Mouse (Mus musculus) lung, postnatal 0 days (tissue): ENCODE measurements around the gene Klre1. TPM values are rescaled to one million over a fixed set of nuclear protein-coding genes. Genes with fewer than 3 reads are reported as not detected.
A peak's percentile ranks its signal among the peaks of the same experiment; 100 is the strongest.

Experiments
- ATAC-seq: fragments of 200-750 bp; cut with Nextera tagmentation; 2 replicates; pipeline ENCODE4 v1.8.0; 2017; ENCODE audit warnings: moderate library complexity
- DNase-seq: peaks from one replicate; pipeline ENCODE4 v3.0.0-alpha.2; 2016; ENCODE audit warnings: low spot score
- H3K27ac ChIP-seq: fragments of 300-500 bp; sonication (generic); 2 replicates; pipeline ENCODE4 v1.5.1; 2014; ENCODE audit warnings: antibody characterized with exemption, mild to moderate bottlenecking, low read length, mixed read lengths
- H3K27me3 ChIP-seq: fragments of 300-500 bp; sonication (generic); replicated peaks from 2 replicates; pipeline ENCODE4 v1.6.1; 2014; ENCODE audit warnings: low read length, mixed read lengths; ENCODE audit not compliant: insufficient read depth
- H3K36me3 ChIP-seq: fragments of 300-500 bp; sonication (generic); 2 replicates; pipeline ENCODE4 v1.6.1; 2014; ENCODE audit warnings: low read length, mixed read lengths; ENCODE audit not compliant: insufficient read depth
- H3K4me1 ChIP-seq: fragments of 300-500 bp; sonication (generic); 2 replicates; pipeline ENCODE4 v1.6.1; 2014; ENCODE audit warnings: antibody characterized with exemption, low read depth, low read length, mixed read lengths; ENCODE audit not compliant: insufficient read depth
- H3K4me2 ChIP-seq: fragments of 300-500 bp; sonication (generic); replicated peaks from 2 replicates; pipeline ENCODE4 v1.6.1; 2014; ENCODE audit warnings: low read depth, mild to moderate bottlenecking, low read length, moderate library complexity, mixed read lengths
- H3K4me3 ChIP-seq: fragments of 300-500 bp; sonication (generic); 2 replicates; pipeline ENCODE4 v1.5.1; 2014; ENCODE audit warnings: low read depth, low read length
- H3K9ac ChIP-seq: fragments of 300-500 bp; sonication (generic); replicated peaks from 2 replicates; pipeline ENCODE4 v1.6.1; 2014; ENCODE audit warnings: low read depth, mild to moderate bottlenecking
- H3K9me3 ChIP-seq: fragments of 300-500 bp; sonication (generic); 2 replicates; pipeline ENCODE4 v1.6.1; 2016; ENCODE audit warnings: low read length, mixed read lengths
- CTCF ChIP-seq: IDR thresholded peaks from 2 replicates; pipeline ENCODE4 v1.5.1; 2016; ENCODE audit warnings: antibody characterized with exemption, mild to moderate bottlenecking
- EP300 ChIP-seq: IDR thresholded peaks from 2 replicates; pipeline ENCODE4 v1.6.1; 2016; ENCODE audit warnings: antibody characterized with exemption, mild to moderate bottlenecking, control low read depth
- WGBS: fragments of 180-500 bp; shearing (Covaris S2); extraction: QIAGEN DNeasy Blood & Tissue Kit; methylation state at CpG from one replicate; pipeline ENCODE4 v1.1.7; 2014; 5-methylcytosine and 5-hydroxymethylcytosine counted together
- polyA plus RNA-seq: library from polyadenylated mRNA; unstranded; fragments of >200 nt; fragmentation: Nextera tagmentation; extraction: Ambion mirVana; gene quantifications from 2 replicates; pipeline ENCODE4 v1.2.1, GENCODE M21; 2015

Klre1 gene
- 0.08 and 0.29 TPM in 2 replicates for polyA plus RNA-seq

- H3K9me3 ChIP-seq: no peaks in the 10 kb centered on the region
- H3K4me3 ChIP-seq: no peak within 1 kb of the TSS
- H3K27ac ChIP-seq: no peak within 1 kb of the TSS
- TF ChIP-seq CTCF: no peak
- TF ChIP-seq EP300: no peak
- H3K36me3 ChIP-seq: no peaks in the 10 kb centered on the region
- H3K27me3 ChIP-seq: no peaks in the 10 kb centered on the region
- no peak within 1 kb of the TSS for H3K9ac ChIP-seq
- no peak within 1 kb of the TSS for H3K4me2 ChIP-seq
- ATAC-seq (no peak), DNase-seq (no peak)
- no peaks in the 10 kb centered on the region for H3K4me1 ChIP-seq
- WGBS: 91% methylated on average over 8 of the region's 8 CpGs
Observed at GRCm38 (mm10) chr6:129577605-129578004, at the start of gene Klre1. TSS of gene Klre1 (plus strand) at chr6:129577905.

GRCm38 (mm10) chr6:129529605-129530004 is 48.1 kb upstream of the Klre1 start:
- no peaks in the 10 kb centered on the region for H3K27me3 ChIP-seq
- H3K9me3 ChIP-seq: no peaks in the 10 kb centered on the region
- TF ChIP-seq CTCF (no peak), EP300 (no peak)
- no peaks in the 10 kb centered on the region; the same call in 1 of the 2 replicates for H3K4me1 ChIP-seq
- no peak overlapping the region for H3K4me3 ChIP-seq
- DNase-seq (no peak), ATAC-seq (no peak)
- no peak overlapping the region for H3K27ac ChIP-seq
- WGBS: 64% methylated on average over 1 of the region's 1 CpGs
- H3K9ac ChIP-seq: no peak overlapping the region
- no peaks in the 10 kb centered on the region for H3K36me3 ChIP-seq
- H3K4me2 ChIP-seq: no peak overlapping the region

GRCm38 (mm10) chr6:129530261-129530660 is 47.4 kb upstream of the Klre1 start:
- DNase-seq (no peak), ATAC-seq (no peak)
- Histone ChIP-seq H3K9ac (no peak overlapping the region), H3K27me3 (no peaks in the 10 kb centered on the region), H3K9me3 (no peaks in the 10 kb centered on the region), H3K4me2 (no peak overlapping the region), H3K4me3 (no peak overlapping the region), H3K27ac (no peak overlapping the region), H3K36me3 (no peaks in the 10 kb centered on the region), H3K4me1 (peaks cover 7% of the 10 kb centered on the region; the same call in 1 of the 2 replicates)
- TF ChIP-seq EP300 (no peak), CTCF (no peak)

- H3K9ac ChIP-seq: no peak overlapping the region
- no peaks in the 10 kb centered on the region for H3K27me3 ChIP-seq
- ATAC-seq: peak; percentile 79
- no peak for TF ChIP-seq EP300
- TF ChIP-seq CTCF: peak; percentile 37
- peak overlapping the region; percentile 79 for H3K4me2 ChIP-seq
- no peaks in the 10 kb centered on the region for H3K9me3 ChIP-seq
- H3K4me1 ChIP-seq: peaks cover 14% of the 10 kb centered on the region; the same call in 1 of the 2 replicates
- peak overlapping the region; percentile 86 for H3K4me3 ChIP-seq
- peak overlapping the region; percentile 5; the same call in 1 of the 2 replicates for H3K27ac ChIP-seq
- DNase-seq: peak; percentile 88
- WGBS: 24% methylated on average over 7 of the region's 7 CpGs
- no peaks in the 10 kb centered on the region; the same call in 1 of the 2 replicates for H3K36me3 ChIP-seq
Observed at GRCm38 (mm10) chr6:129532556-129532941, 45.2 kb upstream of the Klre1 start.

GRCm38 (mm10) chr6:129532942-129533860 is 44.5 kb upstream of the Klre1 start, which contains the start of gene Gabarapl1:
TSS of gene Gabarapl1 (plus strand) at chr6:129533160.
- H3K9ac ChIP-seq: peak within 1 kb of the TSS; percentile 77
- peak; percentile 82 for DNase-seq
- no peak for TF ChIP-seq EP300
- no peak for TF ChIP-seq CTCF
- H3K27ac ChIP-seq: peak within 1 kb of the TSS; percentile 70
- peak within 1 kb of the TSS; percentile 86 for H3K4me3 ChIP-seq
- peak; percentile 84 for ATAC-seq
- WGBS: 1% methylated on average over 52 of the region's 55 CpGs
- peaks cover under 1% of the 10 kb centered on the region; the same call in 1 of the 2 replicates for H3K36me3 ChIP-seq
- H3K4me2 ChIP-seq: peak within 1 kb of the TSS; percentile 79
- no peaks in the 10 kb centered on the region for H3K27me3 ChIP-seq
- peaks cover 14% of the 10 kb centered on the region; the same call in 1 of the 2 replicates for H3K4me1 ChIP-seq
- H3K9me3 ChIP-seq: no peaks in the 10 kb centered on the region

- Histone ChIP-seq H3K4me3 (peak overlapping the region; percentile 86), H3K36me3 (peaks cover 9% of the 10 kb centered on the region; the same call in 1 of the 2 replicates), H3K9ac (peak overlapping the region; percentile 77; the same call in 1 of the 2 replicates), H3K9me3 (no peaks in the 10 kb centered on the region), H3K4me2 (peak overlapping the region; percentile 79), H3K27me3 (no peaks in the 10 kb centered on the region), H3K4me1 (peaks cover 14% of the 10 kb centered on the region; the same call in 1 of the 2 replicates), H3K27ac (no peak overlapping the region)
- ATAC-seq (no peak), DNase-seq (peak; percentile 53)
- WGBS: 7% methylated on average over 9 of the region's 9 CpGs
- no peak for TF ChIP-seq EP300
- TF ChIP-seq CTCF: no peak
Observed at GRCm38 (mm10) chr6:129534057-129534456, 43.6 kb upstream of the Klre1 start.
